Mouse (Mus musculus) ovary, postnatal 10 days (tissue): Measurements from ENCODE around the gene Dnah6.
A peak's percentile ranks its signal among the peaks of the same experiment; 100 is the strongest.

Experiments used
- DNase-seq: peaks from one replicate; pipeline ENCODE4 v3.0.0; 2022; ENCODE audit warnings: low spot score

Gene Dnah6

GRCm38 (mm10) chr6:73221189-73221957 lies at the start of gene Dnah6:
Gene Dnah6, minus strand, starts transcription at chr6:73221651.
- DNase-seq = peak; percentile 53

GRCm38 (mm10) chr6:73269374-73269773 lies 47.9 kb upstream of the Dnah6 start:
- DNase-seq = no peak

GRCm38 (mm10) chr6:73267738-73268311 lies 46.4 kb upstream of the Dnah6 start:
- DNase-seq = no peak

GRCm38 (mm10) chr6:73264801-73265200 lies 43.4 kb upstream of the Dnah6 start:
- DNase-seq = no peak

GRCm38 (mm10) chr6:73260110-73260509 lies 38.7 kb upstream of the Dnah6 start:
- DNase-seq = no peak

- no peak for DNase-seq
Observed at GRCm38 (mm10) chr6:73257068-73257467, 35.6 kb upstream of the Dnah6 start.

GRCm38 (mm10) chr6:73254307-73255228 lies 33.1 kb upstream of the Dnah6 start:
- DNase-seq = no peak

- no peak for DNase-seq
Observed at GRCm38 (mm10) chr6:73253584-73253983, 32.1 kb upstream of the Dnah6 start.

GRCm38 (mm10) chr6:73253006-73253405 lies 31.6 kb upstream of the Dnah6 start:
- DNase-seq = no peak

- no peak for DNase-seq
Observed at GRCm38 (mm10) chr6:73252396-73252795, 30.9 kb upstream of the Dnah6 start.

GRCm38 (mm10) chr6:73251336-73251735 lies 29.9 kb upstream of the Dnah6 start:
- no peak for DNase-seq

- no peak for DNase-seq
Observed at GRCm38 (mm10) chr6:73249851-73250250, 28.4 kb upstream of the Dnah6 start.

- DNase-seq = no peak
Observed at GRCm38 (mm10) chr6:73249049-73249422, 27.6 kb upstream of the Dnah6 start.

- DNase-seq = peak; percentile 85
Observed at GRCm38 (mm10) chr6:73248237-73249048, 27.0 kb upstream of the Dnah6 start, which contains the start of gene Suclg1. Gene Suclg1, plus strand, starts transcription at chr6:73248382.

- no peak for DNase-seq
Observed at GRCm38 (mm10) chr6:73247452-73247851, 26.0 kb upstream of the Dnah6 start.

- DNase-seq = no peak
Observed at GRCm38 (mm10) chr6:73246821-73247220, 25.4 kb upstream of the Dnah6 start.

GRCm38 (mm10) chr6:73235650-73236049 lies 14.2 kb upstream of the Dnah6 start:
- no peak for DNase-seq

- DNase-seq = no peak
Observed at GRCm38 (mm10) chr6:73234302-73234900, 12.9 kb upstream of the Dnah6 start.

- DNase-seq = no peak
Observed at GRCm38 (mm10) chr6:73233202-73233726, 11.8 kb upstream of the Dnah6 start.

- DNase-seq = no peak
Observed at GRCm38 (mm10) chr6:73232152-73232584, 10.7 kb upstream of the Dnah6 start.

GRCm38 (mm10) chr6:73228881-73229280 lies 7.4 kb upstream of the Dnah6 start:
- no peak for DNase-seq
